ENCODE assay signal across 8 mouse cellular contexts in the genomic region with DNA sequence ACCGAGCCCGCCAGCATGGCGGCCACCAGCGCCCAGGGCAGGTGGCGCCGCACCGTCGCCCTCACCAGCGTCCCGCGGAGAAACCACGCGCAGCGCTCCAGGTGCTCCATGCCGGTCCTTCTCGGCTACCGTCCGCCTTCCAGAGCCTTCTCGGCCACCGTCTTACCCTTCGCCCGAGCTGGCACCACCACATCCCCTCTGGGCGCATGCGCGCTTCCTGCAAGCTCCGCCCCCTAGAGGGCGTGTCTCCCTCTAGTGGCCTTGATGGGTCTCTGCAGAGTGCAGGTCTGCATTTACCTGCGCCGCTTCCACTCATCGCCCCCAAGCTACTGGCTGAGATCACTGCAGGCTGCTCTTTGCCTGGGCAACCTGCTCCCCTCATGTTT. TPM values are rescaled to one million over a fixed set of nuclear protein-coding genes. Genes with fewer than 3 reads are reported as not detected.
DNase-seq lines count a peak whose midpoint lies in the region; ATAC-seq and TF ChIP-seq lines count a peak whose summit lies in the region.

A gene (minus strand): TSS at position 164 of the 386 bp plus-strand sequence.

- H3K4me2 ChIP-seq in forebrain, embryonic 15.5 days (replicated peaks) = peak within 1 kb of the TSS; percentile 78

- peak; percentile 91 for TF ChIP-seq CTCF in lung, adult 2 months (IDR thresholded peaks at IDR 0.05; ENCODE audit: insufficient read depth, low read length)

- peak within 1 kb of the TSS; percentile 69 for H3K4me3 ChIP-seq in forebrain, embryonic 15.5 days
- peak within 1 kb of the TSS; percentile 96 for H3K4me3 ChIP-seq in lung, adult 2 months (replicated peaks; ENCODE audit: extremely low read depth, low read depth, low read length)

- no peaks in the 10 kb centered on the region for H3K27me3 ChIP-seq in forebrain, embryonic 15.5 days

- under 1% methylated on average over 30 of the region's 30 CpGs for WGBS in forebrain, embryonic 15.5 days
- under 1% methylated on average over 30 of the region's 30 CpGs for WGBS in lung, adult 2 months

- intact Hi-C loops in heart, postnatal 25 days (cut with DNase I) = loop anchor here (2.0 kb wide), 1 partner anchor 54 kb away; no protein-coding TSS in a partner anchor

- peaks cover 22% of the 10 kb centered on the region for H3K36me3 ChIP-seq in forebrain, embryonic 15.5 days

- H3K27ac ChIP-seq in forebrain, embryonic 15.5 days (replicated peaks) = peak within 1 kb of the TSS; percentile 51

- peak; percentile 71; the same call in 1 of the 2 replicates for TF ChIP-seq POLR2A in lung, adult 2 months (IDR thresholded peaks at IDR 0.05; ENCODE audit: borderline replicate concordance, extremely low read depth, low read depth, low read length)

- no peaks in the 10 kb centered on the region for H3K9me3 ChIP-seq in forebrain, embryonic 15.5 days

- peak within 1 kb of the TSS; percentile 74 for H3K9ac ChIP-seq in forebrain, embryonic 15.5 days (replicated peaks)

- H3K4me1 ChIP-seq in forebrain, embryonic 15.5 days = peaks cover 11% of the 10 kb centered on the region
- peaks cover 2% of the 10 kb centered on the region; the same call in 1 of the 2 replicates for H3K4me1 ChIP-seq in lung, adult 2 months (ENCODE audit: control insufficient read depth, insufficient read depth, low read length)

- peak; percentile 95 for ATAC-seq in forebrain, embryonic 15.5 days (replicated peaks)
- peak; percentile 95 for ATAC-seq in neutrophil, adult 5-6 weeks (ENCODE audit: extremely low read depth, insufficient number of reproducible peaks, low FRiP score, poor library complexity, severe bottlenecking)

- peak; percentile 99 for DNase-seq in ES-CJ7 (ENCODE audit: low read depth, low spot score)
- peak; percentile 96 for DNase-seq in cerebellum, adult 11 months
- DNase-seq in heart, postnatal 25 days (ENCODE audit: low spot score) = peak; percentile 84
- peak; percentile 93 to 98 for DNase-seq in layer of hippocampus, adult 18-20 months (ENCODE audit: low spot score in 2 of 2)
- DNase-seq in lung, adult 2 months = peak; percentile 97
- DNase-seq in thymus, adult 18-20 months = peak; percentile 89 to 90

RNA-seq across cellular contexts. Expression of the gene that starts here (rescaled TPM):
- 11.4 and 12.3 TPM in 2 replicates for polyA plus RNA-seq in forebrain, embryonic 15.5 days (2015; fragmentation: Nextera tagmentation; extraction: Ambion mirVana)
- total RNA-seq in heart, postnatal 25 days (2021) = 100 to 1,000 TPM; 174 to 182 TPM
- total RNA-seq in layer of hippocampus, adult 18-20 months (2021) = 10 to 100 TPM; 20.1 to 21.9 TPM
- 20.4 and 24.1 TPM in 2 replicates for polyA plus RNA-seq in lung, adult 2 months (2012; rRNA removed)
- total RNA-seq in neutrophil, adult 5-6 weeks (2017) = 3.1 and 3.2 TPM in 2 replicates

Comparison
In these comparisons a context has a peak if more than half of its experiments do, and no peak if none do; other contexts are left out.
1. Peak in every context shown above with its lines: DNase-seq, ATAC-seq, H3K4me3 ChIP-seq and H3K27ac ChIP-seq.
2. RNA of the gene that starts here (total RNA-seq): 174 to 182 TPM in heart, postnatal 25 days; 20.1 to 21.9 TPM in layer of hippocampus, adult 18-20 months and 3.1 to 3.2 TPM in neutrophil, adult 5-6 weeks; every median in the first group is over 4 times any median in the second.